Mouse (Mus musculus) naive thymus-derived CD4-positive, alpha-beta T cell, adult 2 months (primary cell): Measurements from ENCODE around the gene Izumo4.

Experiments used
- DNase-seq: peaks from one replicate; pipeline ENCODE4 v3.0.0-alpha.2; 2011; ENCODE audit warnings: low read depth

Gene Izumo4

DNA sequence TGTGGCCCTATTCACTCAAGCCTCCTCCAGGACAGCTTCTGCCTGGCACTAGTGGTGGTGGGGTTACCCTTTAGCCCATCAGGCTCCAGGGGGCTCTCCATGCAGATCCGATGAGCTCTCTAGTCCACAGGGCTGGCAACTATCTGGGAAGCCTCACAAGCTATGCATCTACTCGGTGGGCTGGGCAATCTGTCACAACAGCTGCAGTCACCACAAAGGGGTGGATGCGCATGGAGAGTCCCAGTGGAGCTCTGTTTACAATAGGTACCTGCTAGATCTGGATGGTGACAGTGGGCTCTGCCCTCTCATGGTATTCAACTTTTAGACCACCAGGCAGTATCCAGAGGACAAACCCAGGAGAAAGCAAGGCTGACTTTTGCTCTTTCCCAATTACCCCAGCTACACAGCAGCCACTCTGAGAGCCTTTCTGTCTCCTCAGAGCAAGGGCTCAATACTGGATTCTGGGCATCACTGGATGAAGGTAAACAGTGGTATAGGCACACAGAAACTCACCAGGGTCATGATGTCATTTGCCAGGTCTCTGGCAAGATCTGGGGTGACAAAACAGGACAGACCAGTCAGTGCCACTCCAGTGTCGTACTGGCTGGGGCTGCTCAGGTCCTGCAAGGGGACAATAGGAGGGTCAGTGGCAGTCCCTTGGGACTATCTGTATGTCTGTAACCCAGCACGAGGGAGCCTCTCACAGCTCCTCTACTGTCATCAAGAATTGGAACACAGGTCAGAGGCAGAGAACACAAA is 25.6 kb downstream of the Izumo4 start:
- no peak for DNase-seq

DNA sequence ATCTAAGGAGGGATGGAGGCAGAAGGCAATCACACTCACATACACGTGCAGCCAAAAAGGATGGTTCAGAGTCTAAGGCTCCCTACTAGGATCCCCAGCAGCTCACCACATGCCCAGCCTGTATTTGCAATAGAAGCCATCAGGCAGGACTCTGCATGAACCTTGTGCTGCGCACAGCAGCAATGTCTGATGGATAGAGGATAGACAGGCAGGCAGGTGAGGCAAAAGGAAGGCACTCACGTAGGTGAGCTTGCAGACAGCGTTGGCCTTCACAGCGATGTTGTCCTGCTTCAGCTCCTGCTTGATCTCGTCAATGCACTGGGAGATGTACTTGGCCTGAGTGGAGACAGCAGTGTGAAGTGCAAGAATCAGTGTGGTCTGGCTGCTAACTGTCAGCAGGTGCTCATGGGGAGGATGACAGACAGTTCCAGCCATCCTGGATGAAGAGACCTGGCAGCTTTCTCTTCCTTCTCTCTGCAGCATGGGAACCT is 30.7 kb downstream of the Izumo4 start:
- no peak for DNase-seq

DNA sequence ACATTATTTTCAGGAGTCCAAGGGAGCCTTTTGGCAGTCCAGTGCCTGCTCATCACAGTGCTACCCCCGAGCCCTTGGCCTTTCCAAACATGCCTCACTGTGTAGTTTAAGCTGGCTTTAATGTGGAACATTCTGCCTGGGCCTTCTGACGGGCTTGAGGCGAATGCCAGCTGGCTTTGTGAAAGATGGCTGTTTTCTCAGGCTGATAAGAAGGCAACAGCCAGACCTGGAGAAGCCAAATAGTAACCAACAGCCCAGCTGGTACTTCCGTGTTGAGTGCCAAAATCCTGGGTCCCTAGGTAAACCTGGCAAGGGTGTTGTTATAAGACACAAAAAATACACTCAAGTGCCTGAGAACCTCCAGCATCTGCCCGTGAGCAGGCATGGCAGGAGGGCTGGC is 34.7 kb downstream of the Izumo4 start:
- no peak for DNase-seq

DNA sequence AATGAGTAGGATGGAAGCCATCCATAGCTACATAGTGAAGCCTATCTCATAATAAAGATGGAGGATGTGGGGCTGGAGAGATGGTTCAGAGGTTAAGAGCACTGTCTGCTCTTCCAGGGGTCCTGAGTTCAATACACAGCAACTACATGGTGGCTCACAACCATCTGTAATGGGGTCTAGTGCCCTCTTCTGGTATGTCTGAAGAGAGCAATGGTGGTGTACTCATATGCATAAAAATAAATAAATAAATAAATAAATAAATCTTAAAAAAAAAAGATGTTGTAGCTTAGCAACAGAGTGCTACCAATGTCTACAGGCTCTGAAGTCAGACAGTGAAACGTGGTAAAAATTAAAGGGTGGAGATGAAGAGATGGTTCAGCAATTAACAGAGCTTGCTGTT is 36.7 kb downstream of the Izumo4 start:
- DNase-seq = peak; percentile 48

DNA sequence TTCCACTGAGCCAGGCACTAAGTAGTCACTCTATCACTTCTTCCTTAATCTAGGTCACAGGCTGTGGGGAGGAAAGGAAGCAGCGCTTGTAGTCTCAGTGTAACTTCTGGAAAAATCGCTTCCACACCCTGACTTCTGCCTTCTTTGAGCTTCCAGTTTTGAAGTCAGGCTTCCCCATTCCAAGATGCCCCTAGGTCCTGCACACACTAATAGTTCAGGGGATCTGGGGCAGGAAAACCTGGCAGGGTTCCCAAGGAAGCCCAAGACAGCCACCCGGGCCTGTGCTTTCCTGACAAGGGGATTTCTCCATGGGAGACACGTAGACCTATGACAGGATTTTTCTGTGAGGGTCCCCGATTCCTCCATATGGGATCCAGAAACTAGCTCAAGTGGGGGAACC is 39.2 kb downstream of the Izumo4 start:
- no peak for DNase-seq

DNA sequence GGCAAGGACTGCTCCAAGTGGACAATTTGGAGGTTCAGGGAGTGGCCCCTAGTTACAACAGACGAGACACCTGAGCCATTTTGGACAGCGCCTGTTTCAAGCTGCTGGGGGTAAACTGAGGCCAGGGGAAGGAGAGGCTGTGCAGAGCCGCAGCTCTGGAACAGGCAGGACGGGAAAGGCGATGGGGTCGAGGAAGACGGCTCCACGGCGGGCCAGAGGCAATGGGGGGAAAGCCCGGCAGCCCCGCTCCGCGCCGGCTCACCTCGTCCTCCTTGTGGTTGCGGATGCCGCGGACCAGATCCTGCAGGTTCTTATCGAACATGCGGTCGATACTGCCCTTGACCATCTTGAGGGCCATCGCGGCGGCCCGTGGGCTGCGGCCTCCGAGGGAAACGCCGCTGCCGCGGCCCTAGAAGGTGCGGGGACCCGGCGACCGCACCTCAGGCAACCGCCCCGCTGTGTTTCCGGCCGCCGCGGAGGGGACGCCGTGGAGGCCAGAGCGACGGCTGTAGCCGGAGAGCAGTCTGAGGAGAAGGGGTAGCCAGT is 39.7 kb downstream of the Izumo4 start:
- no peak for DNase-seq

DNA sequence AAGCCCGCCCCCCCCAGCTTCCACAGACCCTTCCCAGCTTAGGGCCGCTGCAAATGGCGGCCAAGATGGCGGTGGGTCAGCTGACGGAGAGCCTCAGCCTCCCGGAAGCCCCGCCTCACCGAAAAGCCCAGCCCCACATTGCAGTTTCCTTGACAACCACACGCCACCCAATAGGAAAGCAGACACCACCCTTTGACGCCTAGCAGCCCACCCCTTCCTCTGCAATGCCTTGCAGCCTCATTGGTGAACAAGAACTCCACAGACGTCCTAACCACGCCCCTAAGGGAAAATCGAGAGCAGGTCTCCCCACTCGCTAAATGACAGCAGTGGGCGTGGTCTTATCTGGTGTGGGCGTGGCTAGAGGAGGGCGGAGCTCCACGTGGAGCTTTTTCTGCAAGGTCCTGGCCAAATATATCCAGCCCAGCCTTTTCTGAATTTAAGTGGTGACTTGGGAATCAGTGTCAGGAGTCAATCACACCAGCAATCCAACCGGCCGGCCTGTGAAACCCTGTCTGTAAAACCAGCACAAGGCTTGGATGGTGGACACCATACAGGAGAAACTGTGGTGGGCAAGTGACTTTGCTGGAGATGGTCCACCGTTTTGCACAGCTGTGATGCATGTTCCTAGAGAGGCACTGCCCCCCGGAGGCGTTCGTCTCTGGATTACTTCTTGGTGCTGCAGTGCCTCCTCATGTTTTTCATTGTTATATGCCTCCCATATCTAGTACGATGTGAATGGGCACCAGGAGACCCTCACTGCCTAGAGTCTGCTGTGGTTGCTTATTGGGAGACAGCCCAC is 40.4 kb downstream of the Izumo4 start, which contains the start of gene Ap3d1:
Gene Ap3d1, minus strand, starts transcription at position 85 of the 799 bp plus-strand sequence.
- DNase-seq = peak; percentile 98

DNA sequence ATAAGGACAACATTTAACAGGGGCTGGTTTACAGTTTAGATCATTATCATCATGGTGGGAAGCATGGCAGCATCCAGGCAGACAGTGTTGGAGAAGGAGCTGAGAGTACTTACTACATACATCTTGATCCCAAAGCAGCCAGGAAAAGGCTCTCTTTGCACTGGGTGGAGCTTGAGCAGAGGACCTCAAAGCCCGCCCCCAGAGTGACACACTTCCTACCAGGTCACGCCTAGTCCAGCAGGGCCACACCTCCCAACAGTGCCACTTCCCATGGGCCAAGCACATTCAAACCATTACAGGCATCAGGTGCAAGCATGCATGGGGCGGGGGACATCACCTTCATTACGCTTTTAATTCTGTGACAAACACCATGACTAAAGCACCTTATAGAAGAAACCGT is 42.3 kb downstream of the Izumo4 start:
- DNase-seq = no peak

DNA sequence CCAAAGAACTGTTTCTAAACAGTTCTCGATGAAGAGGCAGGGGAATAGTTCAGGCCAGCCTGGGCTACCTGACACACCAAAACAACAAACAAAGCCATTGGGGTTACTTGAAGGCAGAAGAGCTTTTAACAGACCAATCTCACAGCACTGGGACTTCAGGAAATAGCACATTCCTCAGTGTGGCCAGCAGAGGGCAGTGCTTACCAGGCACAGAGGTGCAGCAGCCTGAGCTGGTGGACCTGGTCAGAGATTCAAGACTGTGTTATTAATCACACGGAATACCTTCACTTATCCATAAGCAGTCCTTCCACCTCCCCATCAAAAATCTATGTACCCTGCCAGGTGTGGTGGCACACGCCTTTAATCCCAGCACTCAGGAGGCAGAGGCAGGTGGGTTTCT is 45.4 kb downstream of the Izumo4 start:
- peak; percentile 87 for DNase-seq

DNA sequence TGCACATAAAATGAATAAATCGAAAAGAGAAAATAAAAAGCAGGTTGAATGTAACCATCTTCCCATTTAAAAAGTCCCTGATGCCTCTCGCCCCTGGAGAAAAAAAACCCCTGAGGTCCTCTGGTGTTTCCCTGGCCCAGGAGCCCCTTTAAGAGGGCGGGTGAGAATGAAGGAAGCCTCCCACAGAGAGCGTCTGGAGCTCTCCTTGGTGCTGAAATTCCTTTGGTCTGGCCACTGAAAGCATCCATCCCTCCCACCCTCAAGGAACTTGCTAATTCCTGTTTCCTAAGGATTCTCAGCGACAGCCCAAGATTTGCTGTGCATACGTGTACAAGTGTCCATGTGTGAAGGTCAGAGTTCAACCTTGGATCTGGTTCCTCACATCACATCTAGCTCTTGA is 46.6 kb downstream of the Izumo4 start:
- peak; percentile 69 for DNase-seq

DNA sequence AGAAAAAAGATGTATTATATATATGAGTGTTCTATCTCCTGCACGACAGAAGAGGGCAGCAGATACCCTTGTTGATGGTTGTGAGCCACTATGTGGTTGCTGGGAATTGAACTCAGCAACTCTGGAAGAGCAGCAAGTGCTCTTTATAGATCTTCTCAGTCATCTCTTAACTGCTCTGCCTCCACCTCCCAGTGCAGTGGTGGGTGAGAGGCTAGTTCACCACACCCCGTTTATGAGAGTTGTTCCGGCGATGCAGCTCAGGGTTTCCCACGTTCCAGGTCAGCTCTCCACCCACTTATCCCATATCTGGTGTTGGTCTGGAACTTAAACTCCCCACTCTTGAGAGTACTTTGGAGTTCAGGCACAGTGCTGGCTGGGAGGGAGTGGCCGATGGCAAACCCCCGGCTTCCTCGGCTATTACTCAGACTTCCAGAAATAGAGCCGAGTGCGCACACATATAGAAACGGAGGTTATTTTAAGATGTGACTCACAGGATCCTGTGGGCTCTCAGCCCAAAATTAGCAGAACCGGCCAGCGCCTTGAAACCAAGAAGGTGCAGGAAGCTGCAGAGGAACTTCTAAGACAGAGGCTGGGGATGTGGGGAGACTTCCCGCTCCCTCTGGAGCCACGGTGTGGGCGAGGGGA is 49.3 kb downstream of the Izumo4 start:
- peak; percentile 70 for DNase-seq

DNA sequence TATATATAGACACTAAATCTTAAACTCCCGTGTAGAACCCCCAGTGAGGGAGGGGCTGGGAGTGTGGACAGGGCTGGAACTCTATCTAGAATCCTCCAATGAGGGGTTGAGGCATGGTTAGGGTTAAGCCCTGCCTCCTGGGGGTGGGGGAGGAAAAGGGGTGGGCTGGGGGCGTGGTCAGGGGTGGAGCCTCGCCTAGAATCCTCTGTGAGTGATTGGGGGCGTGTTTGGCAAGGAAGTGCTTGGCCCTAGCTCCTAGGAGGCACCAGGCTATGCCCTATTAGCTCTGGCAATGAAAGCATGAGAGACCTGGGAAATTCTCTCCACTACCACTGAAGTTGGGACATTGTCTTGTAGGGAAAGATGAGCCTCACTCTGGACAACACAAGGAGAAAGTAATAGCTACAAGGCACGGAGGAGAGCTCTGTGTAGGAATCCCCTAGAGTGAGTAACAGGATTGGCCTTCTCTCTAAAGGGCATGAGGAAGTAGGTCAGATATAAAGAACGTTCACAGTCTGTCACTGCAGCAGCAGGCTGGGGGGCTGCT is 50.2 kb downstream of the Izumo4 start:
- DNase-seq = peak; percentile 73

DNA sequence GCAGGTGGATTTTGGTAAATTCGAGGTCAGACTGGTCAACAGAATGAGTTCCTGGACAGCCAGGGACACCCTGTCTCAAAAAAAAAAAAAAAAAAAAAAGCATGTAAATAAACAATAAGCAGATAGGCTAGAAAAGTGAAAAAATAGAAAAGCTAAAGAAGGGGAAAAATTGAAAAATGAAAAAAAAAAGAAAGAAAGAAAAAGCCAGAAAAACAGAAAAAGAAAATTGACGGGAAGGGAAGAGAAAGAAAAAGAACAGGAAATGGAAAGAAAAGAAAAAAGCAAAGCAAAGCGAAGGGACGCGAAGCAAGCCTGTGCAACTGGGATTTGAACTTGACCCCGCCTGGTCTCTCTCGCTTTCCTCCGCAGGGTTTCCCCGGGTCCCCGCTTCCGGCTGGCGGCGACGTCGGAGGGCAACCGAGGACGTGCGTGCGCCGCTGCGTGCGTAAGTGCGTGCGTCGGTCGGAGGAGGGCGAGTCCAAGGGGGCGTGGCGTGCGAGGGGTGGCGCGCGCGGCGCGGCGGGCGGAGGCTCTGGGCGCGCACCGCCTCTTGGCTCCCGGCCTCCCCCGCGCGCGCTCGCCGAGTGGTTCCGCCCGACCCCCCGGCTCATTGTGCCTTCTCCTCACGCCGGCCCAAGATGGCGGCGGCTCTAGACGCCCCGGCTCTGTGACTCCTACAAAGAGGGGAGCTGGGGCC is 52.8 kb downstream of the Izumo4 start, which contains the start of gene Dot1l:
Gene Dot1l, plus strand, starts transcription at position 613 of the 697 bp plus-strand sequence.
- peak; percentile 99 for DNase-seq
